Mouse (Mus musculus): ENCODE data around the gene Arhgap45. TPM values are rescaled to one million over a fixed set of nuclear protein-coding genes. Genes with fewer than 3 reads are reported as not detected.
"Not testable (repeated sequence)": the region's sequence is repeated elsewhere in the genome, so short reads cannot be mapped to it uniquely, and the experiment has no call there.

Arhgap45 gene
- total and polyA plus RNA-seq, 3 experiments, result 3.5 to 16.6 (median 5.1) TPM

- intact Hi-C loops (cut with DNase I), result loop anchor here (1.0 to 5.0 kb wide), 3 partner anchors 15 to 67 kb away; partner anchors contain the start of genes Cnn2 and Polr2e
- Histone ChIP-seq H3K9ac (ENCODE audit: low read depth, low read length) (peak overlapping the region; percentile 99), H3K4me3 (peak overlapping the region; percentile 88), H3K27ac (peak overlapping the region; percentile 100), H3K36me3 (ENCODE audit: control insufficient read depth, insufficient read depth, low read length) (peaks cover 4% of the 10 kb centered on the region; the same call in 1 of the 2 replicates), H3K27me3 (ENCODE audit: control insufficient read depth, insufficient read depth, low read length) (no peaks in the 10 kb centered on the region), H3K4me1 (ENCODE audit: control insufficient read depth, insufficient read depth, low read length) (peaks cover 13% of the 10 kb centered on the region), H3K79me2 (replicated peaks; ENCODE audit: control insufficient read depth, insufficient read depth, low read length) (no peaks in the 10 kb centered on the region)
- peak; percentile 83 to 84 for DNase-seq
- TF ChIP-seq POLR2A (IDR thresholded peaks at IDR 0.05; ENCODE audit: insufficient read depth, low read depth, low read length) (no peak), EP300 (IDR thresholded peaks at IDR 0.05; ENCODE audit: insufficient read depth, low read depth, low read length) (no peak), CTCF (IDR thresholded peaks at IDR 0.05) (peak; percentile 76)
- under 1% methylated on average over 74 of the region's 77 CpGs for WGBS
Measured at GRCm38 (mm10) chr10:80053831-80054815, 37.7 kb downstream of the Arhgap45 start.

GRCm38 (mm10) chr10:80054911-80055310 lies 38.5 kb downstream of the Arhgap45 start:
- peaks cover 13% of the 10 kb centered on the region for H3K4me1 ChIP-seq (ENCODE audit: control insufficient read depth, insufficient read depth, low read length)
- H3K36me3 ChIP-seq (ENCODE audit: control insufficient read depth, insufficient read depth, low read length); H3K27me3 ChIP-seq (ENCODE audit: control insufficient read depth, insufficient read depth, low read length); H3K79me2 ChIP-seq (replicated peaks; ENCODE audit: control insufficient read depth, insufficient read depth, low read length); DNase-seq: not testable (repeated sequence)
- H3K27ac ChIP-seq, result peak overlapping the region; percentile 100; the same call in 1 of the 2 replicates
- 6% methylated on average over 3 of the region's 3 CpGs for WGBS
- H3K4me3 ChIP-seq, result peak overlapping the region; percentile 88
- intact Hi-C loops (cut with DNase I), result loop anchor here (1.0 to 5.0 kb wide), 2 partner anchors 59 to 68 kb away; partner anchors contain the start of gene Cnn2
- peak overlapping the region; percentile 99 for H3K9ac ChIP-seq (ENCODE audit: low read depth, low read length)

GRCm38 (mm10) chr10:80055364-80055763 lies 38.9 kb downstream of the Arhgap45 start:
- Histone ChIP-seq H3K36me3 (ENCODE audit: control insufficient read depth, insufficient read depth, low read length) (peaks cover 4% of the 10 kb centered on the region; the same call in 1 of the 2 replicates), H3K27me3 (ENCODE audit: control insufficient read depth, insufficient read depth, low read length) (no peaks in the 10 kb centered on the region), H3K4me1 (ENCODE audit: control insufficient read depth, insufficient read depth, low read length) (peaks cover 13% of the 10 kb centered on the region), H3K79me2 (replicated peaks; ENCODE audit: control insufficient read depth, insufficient read depth, low read length) (no peaks in the 10 kb centered on the region), H3K4me3 (no peak overlapping the region), H3K27ac (no peak overlapping the region), H3K9ac (ENCODE audit: low read depth, low read length) (no peak overlapping the region)
- TF ChIP-seq POLR2A (IDR thresholded peaks at IDR 0.05; ENCODE audit: insufficient read depth, low read depth, low read length), result no peak
- TF ChIP-seq CTCF (IDR thresholded peaks at IDR 0.05), result no peak
- no peak for TF ChIP-seq EP300 (IDR thresholded peaks at IDR 0.05; ENCODE audit: insufficient read depth, low read depth, low read length)
- 57% methylated on average over 5 of the region's 5 CpGs for WGBS
- intact Hi-C loops (cut with DNase I), result no loop called here
- DNase-seq, result no peak

- intact Hi-C loops (cut with DNase I), result loop anchor here (2.0 kb wide), 1 partner anchor 15 kb away; no protein-coding TSS in a partner anchor
- no peak for TF ChIP-seq POLR2A (IDR thresholded peaks at IDR 0.05; ENCODE audit: insufficient read depth, low read depth, low read length)
- no peak for TF ChIP-seq EP300 (IDR thresholded peaks at IDR 0.05; ENCODE audit: insufficient read depth, low read depth, low read length)
- TF ChIP-seq CTCF (IDR thresholded peaks at IDR 0.05), result no peak
- H3K9ac ChIP-seq (ENCODE audit: low read depth, low read length), result no peak overlapping the region
- H3K36me3 ChIP-seq (ENCODE audit: control insufficient read depth, insufficient read depth, low read length), result peaks cover 4% of the 10 kb centered on the region; the same call in 1 of the 2 replicates
- peaks cover 13% of the 10 kb centered on the region for H3K4me1 ChIP-seq (ENCODE audit: control insufficient read depth, insufficient read depth, low read length)
- H3K79me2 ChIP-seq (replicated peaks; ENCODE audit: control insufficient read depth, insufficient read depth, low read length), result no peaks in the 10 kb centered on the region
- no peaks in the 10 kb centered on the region for H3K27me3 ChIP-seq (ENCODE audit: control insufficient read depth, insufficient read depth, low read length)
- DNase-seq, result no peak
- WGBS, result 58% methylated on average over 9 of the region's 10 CpGs
- no peak overlapping the region for H3K4me3 ChIP-seq
- no peak overlapping the region for H3K27ac ChIP-seq
Measured at GRCm38 (mm10) chr10:80055891-80056290, 39.4 kb downstream of the Arhgap45 start.

- Histone ChIP-seq H3K36me3 (ENCODE audit: control insufficient read depth, insufficient read depth, low read length) (peaks cover 4% of the 10 kb centered on the region; the same call in 1 of the 2 replicates), H3K9ac (ENCODE audit: low read depth, low read length) (no peak overlapping the region), H3K27me3 (ENCODE audit: control insufficient read depth, insufficient read depth, low read length) (no peaks in the 10 kb centered on the region), H3K4me3 (no peak overlapping the region), H3K79me2 (replicated peaks; ENCODE audit: control insufficient read depth, insufficient read depth, low read length) (no peaks in the 10 kb centered on the region), H3K4me1 (ENCODE audit: control insufficient read depth, insufficient read depth, low read length) (peaks cover 11% of the 10 kb centered on the region), H3K27ac (no peak overlapping the region)
- WGBS, result 74% methylated on average over 4 of the region's 4 CpGs
- intact Hi-C loops (cut with DNase I), result loop anchor here (2.0 kb wide), 1 partner anchor 14 kb away; no protein-coding TSS in a partner anchor
- no peak for TF ChIP-seq EP300 (IDR thresholded peaks at IDR 0.05; ENCODE audit: insufficient read depth, low read depth, low read length)
- no peak for TF ChIP-seq POLR2A (IDR thresholded peaks at IDR 0.05; ENCODE audit: insufficient read depth, low read depth, low read length)
- no peak for TF ChIP-seq CTCF (IDR thresholded peaks at IDR 0.05)
- no peak for DNase-seq
Measured at GRCm38 (mm10) chr10:80056506-80056905, 40.1 kb downstream of the Arhgap45 start.

Measured in heart, adult 2 months (tissue).